Mouse (Mus musculus): ENCODE measurements at regions not wholly inside any gene's neighbourhood (a gene's known extent, or its start where the extent isn't known, plus 50 kb on each side); places are given as distances from the start of the nearest gene placed in this dataset.

DNA sequence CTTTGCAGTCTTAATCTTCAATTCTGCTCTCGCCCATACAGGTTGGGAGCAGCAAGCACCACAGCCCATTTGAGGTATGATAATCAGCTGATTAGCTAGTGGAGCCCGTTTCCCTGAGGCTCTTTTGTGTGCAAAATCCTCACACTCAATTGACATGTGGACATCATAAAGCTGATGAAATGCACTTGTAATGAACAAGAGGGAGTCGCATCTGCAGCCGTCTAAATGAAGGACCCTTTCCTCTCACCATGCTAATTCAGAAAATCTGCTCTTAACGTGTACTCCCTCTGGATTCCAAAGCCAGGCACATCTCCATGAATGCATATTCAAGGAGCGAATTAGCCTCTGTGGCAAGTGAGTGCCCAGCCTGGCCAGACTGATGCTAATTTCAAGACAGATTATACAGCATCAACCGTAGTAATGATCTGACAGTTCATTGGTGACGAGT, 219.0 kb upstream of the Atp5g3 start:
- Histone ChIP-seq H3K9me3 (ENCODE audit: control insufficient read depth, low read length) (no peaks in the 10 kb centered on the region), H3K27me3 (replicated peaks; ENCODE audit: control insufficient read depth, insufficient read depth, low read length) (no peaks in the 10 kb centered on the region), H3K36me3 (ENCODE audit: control insufficient read depth, insufficient read depth, low read length) (no peaks in the 10 kb centered on the region), H3K4me3 (ENCODE audit: low read length) (no peak overlapping the region), H3K4me1 (ENCODE audit: control insufficient read depth, insufficient read depth, low read depth, low read length) (peaks cover 17% of the 10 kb centered on the region), H3K9ac (ENCODE audit: low read depth, low read length) (no peak overlapping the region), H3K27ac (ENCODE audit: low read depth, low read length) (peak overlapping the region; percentile 44; the same call in 1 of the 2 replicates), H3K4me2 (ENCODE audit: low read length) (peak overlapping the region; percentile 61)
- WGBS: 7% methylated on average over 8 of the region's 8 CpGs
- ATAC-seq: peak; percentile 39; the same call in 1 of the 2 replicates

DNA sequence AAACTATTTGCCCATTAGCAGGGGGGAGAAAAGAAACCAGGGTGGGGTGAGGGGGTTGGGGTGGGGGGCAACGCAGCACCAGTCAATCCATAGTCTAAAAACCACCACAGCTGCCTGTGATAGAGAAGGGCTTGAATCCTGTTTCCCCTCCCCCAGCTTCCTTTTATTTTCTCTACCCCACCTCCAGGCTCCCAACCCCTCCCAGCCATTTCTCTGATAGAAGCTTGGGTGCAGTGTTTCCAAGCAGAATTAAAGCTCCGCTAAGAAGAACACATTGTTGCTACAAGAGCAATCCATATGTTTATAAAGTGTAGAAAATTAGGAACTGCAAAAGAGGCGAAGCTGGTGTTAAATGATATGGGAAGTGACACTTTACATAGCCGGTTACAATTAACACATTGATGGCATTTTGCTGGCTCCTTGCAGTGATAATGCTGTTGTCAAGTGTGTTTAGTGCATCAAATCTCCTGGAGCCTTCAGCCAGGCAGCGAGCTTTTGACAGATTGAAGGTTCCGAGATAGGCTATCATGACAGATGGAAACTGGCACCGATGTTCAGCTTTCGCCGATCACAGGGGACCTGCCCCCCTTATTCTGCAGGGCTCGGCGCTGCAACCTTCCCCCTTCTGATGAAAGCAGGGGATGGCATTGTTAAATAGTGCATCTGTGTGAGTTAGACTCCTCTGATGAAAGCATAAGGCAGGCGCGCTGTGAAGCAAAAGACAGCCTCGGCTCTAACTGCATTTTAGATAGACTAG, 217.8 kb upstream of the Atp5g3 start:
- 1% methylated on average over 14 of the region's 14 CpGs for WGBS
- H3K4me1 ChIP-seq (ENCODE audit: control insufficient read depth, insufficient read depth, low read depth, low read length): peaks cover 17% of the 10 kb centered on the region
- H3K36me3 ChIP-seq (ENCODE audit: control insufficient read depth, insufficient read depth, low read length): no peaks in the 10 kb centered on the region
- peak overlapping the region; percentile 61 for H3K27ac ChIP-seq (ENCODE audit: low read depth, low read length)
- peak overlapping the region; percentile 52 for H3K9ac ChIP-seq (ENCODE audit: low read depth, low read length)
- H3K4me3 ChIP-seq (ENCODE audit: low read length): peak overlapping the region; percentile 35
- H3K27me3 ChIP-seq (replicated peaks; ENCODE audit: control insufficient read depth, insufficient read depth, low read length): no peaks in the 10 kb centered on the region
- H3K4me2 ChIP-seq (ENCODE audit: low read length): peak overlapping the region; percentile 61
- H3K9me3 ChIP-seq (ENCODE audit: control insufficient read depth, low read length): no peaks in the 10 kb centered on the region
- peak; percentile 86 for ATAC-seq

DNA sequence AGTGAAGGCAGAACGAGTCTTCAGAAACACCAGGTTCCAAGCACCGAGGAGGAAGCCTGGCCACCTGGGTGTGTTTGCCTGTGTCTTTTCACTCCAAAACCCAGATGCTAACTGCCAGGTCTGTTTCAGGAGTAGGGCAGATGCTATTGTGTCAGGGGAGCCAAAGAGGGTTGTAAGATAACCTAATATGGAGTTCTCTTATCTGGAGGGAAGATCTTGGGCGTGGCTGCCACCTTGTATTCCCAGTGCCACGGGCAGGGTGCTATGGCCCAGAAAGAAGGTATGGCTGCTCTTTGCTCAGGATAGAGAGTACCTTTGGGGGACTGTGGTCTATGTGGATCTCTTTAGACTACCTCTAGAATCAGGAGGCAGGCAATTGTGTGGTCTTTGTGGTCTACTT, 216.0 kb upstream of the Atp5g3 start:
- Histone ChIP-seq H3K9ac (ENCODE audit: low read depth, low read length) (no peak overlapping the region), H3K9me3 (ENCODE audit: control insufficient read depth, low read length) (no peaks in the 10 kb centered on the region), H3K4me1 (ENCODE audit: control insufficient read depth, insufficient read depth, low read depth, low read length) (peaks cover 17% of the 10 kb centered on the region), H3K27ac (ENCODE audit: low read depth, low read length) (no peak overlapping the region), H3K4me2 (ENCODE audit: low read length) (no peak overlapping the region), H3K4me3 (ENCODE audit: low read length) (no peak overlapping the region), H3K27me3 (replicated peaks; ENCODE audit: control insufficient read depth, insufficient read depth, low read length) (no peaks in the 10 kb centered on the region), H3K36me3 (ENCODE audit: control insufficient read depth, insufficient read depth, low read length) (no peaks in the 10 kb centered on the region)
- 86% methylated on average over 4 of the region's 4 CpGs for WGBS
- ATAC-seq: no peak

- no peaks in the 10 kb centered on the region for H3K27me3 ChIP-seq (replicated peaks; ENCODE audit: control insufficient read depth, insufficient read depth, low read length)
- H3K36me3 ChIP-seq (ENCODE audit: control insufficient read depth, insufficient read depth, low read length): no peaks in the 10 kb centered on the region
- H3K4me3 ChIP-seq (ENCODE audit: low read length): no peak overlapping the region
- H3K4me1 ChIP-seq (ENCODE audit: control insufficient read depth, insufficient read depth, low read depth, low read length): peaks cover 12% of the 10 kb centered on the region
- no peak overlapping the region for H3K9ac ChIP-seq (ENCODE audit: low read depth, low read length)
- H3K9me3 ChIP-seq (ENCODE audit: control insufficient read depth, low read length): no peaks in the 10 kb centered on the region
- no peak for ATAC-seq
- no peak overlapping the region for H3K27ac ChIP-seq (ENCODE audit: low read depth, low read length)
- no peak overlapping the region for H3K4me2 ChIP-seq (ENCODE audit: low read length)
- 64% methylated on average over 2 of the region's 2 CpGs for WGBS
Measured at GRCm38 (mm10) chr2:74124252-74124651, 213.1 kb upstream of the Atp5g3 start.

- no peak overlapping the region for H3K27ac ChIP-seq (ENCODE audit: low read depth, low read length)
- no peak overlapping the region for H3K9ac ChIP-seq (ENCODE audit: low read depth, low read length)
- H3K27me3 ChIP-seq (replicated peaks; ENCODE audit: control insufficient read depth, insufficient read depth, low read length): no peaks in the 10 kb centered on the region
- no peak overlapping the region for H3K4me2 ChIP-seq (ENCODE audit: low read length)
- no peaks in the 10 kb centered on the region for H3K9me3 ChIP-seq (ENCODE audit: control insufficient read depth, low read length)
- whole genome bisulfite sequencing: 21% methylated on average over 6 of the region's 6 CpGs
- ATAC-seq: peak; percentile 69
- no peak overlapping the region for H3K4me3 ChIP-seq (ENCODE audit: low read length)
- no peaks in the 10 kb centered on the region for H3K36me3 ChIP-seq (ENCODE audit: control insufficient read depth, insufficient read depth, low read length)
- H3K4me1 ChIP-seq (ENCODE audit: control insufficient read depth, insufficient read depth, low read depth, low read length): peaks cover 7% of the 10 kb centered on the region
Measured at GRCm38 (mm10) chr2:74123360-74124074, 212.4 kb upstream of the Atp5g3 start.

GRCm38 (mm10) chr2:74122937-74123336, 211.8 kb upstream of the Atp5g3 start:
- H3K27ac ChIP-seq (ENCODE audit: low read depth, low read length): no peak overlapping the region
- H3K27me3 ChIP-seq (replicated peaks; ENCODE audit: control insufficient read depth, insufficient read depth, low read length): no peaks in the 10 kb centered on the region
- H3K4me3 ChIP-seq (ENCODE audit: low read length): no peak overlapping the region
- no peak overlapping the region for H3K4me2 ChIP-seq (ENCODE audit: low read length)
- H3K4me1 ChIP-seq (ENCODE audit: control insufficient read depth, insufficient read depth, low read depth, low read length): peaks cover 6% of the 10 kb centered on the region
- no peak for ATAC-seq
- H3K9me3 ChIP-seq (ENCODE audit: control insufficient read depth, low read length): no peaks in the 10 kb centered on the region
- WGBS: 60% methylated on average over 2 of the region's 2 CpGs
- H3K36me3 ChIP-seq (ENCODE audit: control insufficient read depth, insufficient read depth, low read length): no peaks in the 10 kb centered on the region
- H3K9ac ChIP-seq (ENCODE audit: low read depth, low read length): no peak overlapping the region

- Histone ChIP-seq H3K4me2 (ENCODE audit: low read length) (peak overlapping the region; percentile 4), H3K4me1 (ENCODE audit: control insufficient read depth, insufficient read depth, low read depth, low read length) (peaks cover 6% of the 10 kb centered on the region), H3K36me3 (ENCODE audit: control insufficient read depth, insufficient read depth, low read length) (no peaks in the 10 kb centered on the region), H3K9ac (ENCODE audit: low read depth, low read length) (peak overlapping the region; percentile 19; the same call in 1 of the 2 replicates), H3K9me3 (ENCODE audit: control insufficient read depth, low read length) (no peaks in the 10 kb centered on the region), H3K4me3 (ENCODE audit: low read length) (no peak overlapping the region), H3K27me3 (replicated peaks; ENCODE audit: control insufficient read depth, insufficient read depth, low read length) (no peaks in the 10 kb centered on the region), H3K27ac (ENCODE audit: low read depth, low read length) (peak overlapping the region; percentile 6; the same call in 1 of the 2 replicates)
- no peak for ATAC-seq
- WGBS: 23% methylated on average over 10 of the region's 10 CpGs
Measured at GRCm38 (mm10) chr2:74120051-74120450, 208.9 kb upstream of the Atp5g3 start.

DNA sequence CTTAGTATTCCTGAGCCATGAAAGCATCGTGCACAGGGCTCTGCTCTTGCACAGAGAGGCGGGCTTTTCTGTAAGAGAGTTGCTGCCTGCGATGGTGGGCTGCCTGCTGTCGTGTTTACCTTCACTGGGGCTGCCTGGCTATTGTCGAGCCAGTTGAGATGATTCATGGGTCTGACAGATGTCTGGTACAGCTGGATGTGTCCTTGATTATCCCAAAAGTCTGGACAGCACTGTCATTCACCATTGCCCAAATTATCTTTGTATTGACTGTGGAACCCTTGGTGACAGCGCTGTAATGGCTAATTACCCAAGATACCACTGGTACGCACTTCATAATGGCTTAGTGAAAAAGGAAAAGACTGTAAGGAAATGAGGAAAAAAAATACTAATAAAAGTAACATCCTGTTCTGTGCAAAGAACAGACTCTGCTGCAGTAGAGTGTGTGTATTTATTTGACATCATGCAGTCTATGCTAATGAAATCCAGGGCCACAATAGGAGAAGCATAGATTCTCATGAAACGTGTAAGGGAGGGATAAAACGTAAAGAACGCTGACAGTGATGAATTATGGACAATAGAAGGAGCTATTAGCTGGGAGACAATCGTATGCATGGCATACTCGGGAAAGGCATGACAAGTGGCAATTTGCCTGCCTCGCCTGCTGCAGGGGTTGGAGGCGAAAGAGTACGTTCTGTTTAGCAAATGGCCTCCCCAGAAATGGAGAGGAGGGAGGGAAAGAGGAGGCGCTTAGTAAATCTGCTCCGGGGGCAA, 208.2 kb upstream of the Atp5g3 start:
- Histone ChIP-seq H3K9me3 (ENCODE audit: control insufficient read depth, low read length) (no peaks in the 10 kb centered on the region), H3K9ac (ENCODE audit: low read depth, low read length) (peak overlapping the region; percentile 19; the same call in 1 of the 2 replicates), H3K27me3 (replicated peaks; ENCODE audit: control insufficient read depth, insufficient read depth, low read length) (no peaks in the 10 kb centered on the region), H3K36me3 (ENCODE audit: control insufficient read depth, insufficient read depth, low read length) (no peaks in the 10 kb centered on the region), H3K4me2 (ENCODE audit: low read length) (peak overlapping the region; percentile 4), H3K4me1 (ENCODE audit: control insufficient read depth, insufficient read depth, low read depth, low read length) (peaks cover 6% of the 10 kb centered on the region), H3K27ac (ENCODE audit: low read depth, low read length) (peak overlapping the region; percentile 12; the same call in 1 of the 2 replicates), H3K4me3 (ENCODE audit: low read length) (no peak overlapping the region)
- WGBS: 25% methylated on average over 17 of the region's 17 CpGs
- ATAC-seq: peak; percentile 62

DNA sequence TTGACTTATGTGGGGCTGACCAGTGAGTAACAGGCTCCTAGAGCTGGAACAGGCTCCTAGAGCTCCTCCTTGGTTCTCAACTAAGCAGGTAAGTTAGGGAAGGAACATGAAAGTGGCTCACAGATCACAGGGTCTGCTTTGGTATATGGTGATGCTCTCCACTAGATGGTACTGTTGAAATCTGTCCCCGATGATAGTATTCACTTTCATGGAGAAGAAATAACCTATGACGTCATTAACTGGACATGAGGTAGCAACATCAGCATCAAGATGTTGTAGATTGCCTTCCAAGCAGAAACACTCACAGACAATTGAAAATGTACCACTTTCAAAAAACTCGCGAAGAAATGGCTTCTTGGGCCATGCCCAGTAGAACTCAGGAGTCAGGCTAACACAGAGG, 195.3 kb upstream of the Atp5g3 start:
- no peaks in the 10 kb centered on the region for H3K9me3 ChIP-seq (ENCODE audit: control insufficient read depth, low read length)
- H3K27ac ChIP-seq (ENCODE audit: low read depth, low read length): no peak overlapping the region
- H3K9ac ChIP-seq (ENCODE audit: low read depth, low read length): no peak overlapping the region
- no peaks in the 10 kb centered on the region for H3K27me3 ChIP-seq (replicated peaks; ENCODE audit: control insufficient read depth, insufficient read depth, low read length)
- WGBS: 73% methylated on average over 4 of the region's 4 CpGs
- H3K4me1 ChIP-seq (ENCODE audit: control insufficient read depth, insufficient read depth, low read depth, low read length): no peaks in the 10 kb centered on the region
- no peak for ATAC-seq
- no peak overlapping the region for H3K4me3 ChIP-seq (ENCODE audit: low read length)
- H3K4me2 ChIP-seq (ENCODE audit: low read length): no peak overlapping the region
- H3K36me3 ChIP-seq (ENCODE audit: control insufficient read depth, insufficient read depth, low read length): no peaks in the 10 kb centered on the region
